Mouse (Mus musculus): ENCODE data around the gene Mfsd14a. TPM values are rescaled to one million over a fixed set of nuclear protein-coding genes. Genes with fewer than 3 reads are reported as not detected.

Gene Mfsd14a
- polyA plus RNA-seq, 1 experiment = 53.9 TPM

- no peak overlapping the region for H3K27ac ChIP-seq (ENCODE audit: insufficient read depth, low read depth, low read length)
- H3K4me3 ChIP-seq (ENCODE audit: insufficient read depth, low read length) = no peak overlapping the region
- TF ChIP-seq CTCF (IDR thresholded peaks at IDR 0.05; ENCODE audit: low read depth, low read length) = no peak
- no peak for TF ChIP-seq POLR2A (IDR thresholded peaks at IDR 0.05; ENCODE audit: borderline replicate concordance, low read depth, low read length)
- H3K4me1 ChIP-seq (ENCODE audit: control insufficient read depth, insufficient read depth, low read length) = peaks cover 51% of the 10 kb centered on the region
These were observed 9.1 kb downstream of the Mfsd14a start for GRCm38 (mm10) chr3:116653278-116653945.

GRCm38 (mm10) chr3:116652033-116652446 lies 10.4 kb downstream of the Mfsd14a start:
- H3K4me1 ChIP-seq (ENCODE audit: control insufficient read depth, insufficient read depth, low read length) = peaks cover 45% of the 10 kb centered on the region
- H3K4me3 ChIP-seq (ENCODE audit: insufficient read depth, low read length) = no peak overlapping the region
- TF ChIP-seq CTCF (IDR thresholded peaks at IDR 0.05; ENCODE audit: low read depth, low read length) = no peak
- no peak for TF ChIP-seq POLR2A (IDR thresholded peaks at IDR 0.05; ENCODE audit: borderline replicate concordance, low read depth, low read length)
- no peak overlapping the region for H3K27ac ChIP-seq (ENCODE audit: insufficient read depth, low read depth, low read length)

- Histone ChIP-seq H3K4me3 (ENCODE audit: insufficient read depth, low read length) (no peak overlapping the region), H3K4me1 (ENCODE audit: control insufficient read depth, insufficient read depth, low read length) (peaks cover 37% of the 10 kb centered on the region), H3K27ac (ENCODE audit: insufficient read depth, low read depth, low read length) (no peak overlapping the region)
- no peak for TF ChIP-seq POLR2A (IDR thresholded peaks at IDR 0.05; ENCODE audit: borderline replicate concordance, low read depth, low read length)
- TF ChIP-seq CTCF (IDR thresholded peaks at IDR 0.05; ENCODE audit: low read depth, low read length) = no peak
These were observed 11.8 kb downstream of the Mfsd14a start for GRCm38 (mm10) chr3:116650698-116651097.

- Histone ChIP-seq H3K27ac (ENCODE audit: insufficient read depth, low read depth, low read length) (peak overlapping the region; percentile 69), H3K4me3 (ENCODE audit: insufficient read depth, low read length) (no peak overlapping the region), H3K4me1 (ENCODE audit: control insufficient read depth, insufficient read depth, low read length) (peaks cover 35% of the 10 kb centered on the region)
- TF ChIP-seq POLR2A (IDR thresholded peaks at IDR 0.05; ENCODE audit: borderline replicate concordance, low read depth, low read length) = no peak
- no peak for TF ChIP-seq CTCF (IDR thresholded peaks at IDR 0.05; ENCODE audit: low read depth, low read length)
These were observed 13.7 kb downstream of the Mfsd14a start for GRCm38 (mm10) chr3:116648805-116649204.

- Histone ChIP-seq H3K4me3 (ENCODE audit: insufficient read depth, low read length) (no peak overlapping the region), H3K27ac (ENCODE audit: insufficient read depth, low read depth, low read length) (no peak overlapping the region), H3K4me1 (ENCODE audit: control insufficient read depth, insufficient read depth, low read length) (peaks cover 25% of the 10 kb centered on the region)
- TF ChIP-seq POLR2A (IDR thresholded peaks at IDR 0.05; ENCODE audit: borderline replicate concordance, low read depth, low read length) = no peak
- no peak for TF ChIP-seq CTCF (IDR thresholded peaks at IDR 0.05; ENCODE audit: low read depth, low read length)
These were observed 16.1 kb downstream of the Mfsd14a start for GRCm38 (mm10) chr3:116646387-116646786.

- Histone ChIP-seq H3K4me3 (ENCODE audit: insufficient read depth, low read length) (no peak overlapping the region), H3K4me1 (ENCODE audit: control insufficient read depth, insufficient read depth, low read length) (peaks cover 13% of the 10 kb centered on the region), H3K27ac (ENCODE audit: insufficient read depth, low read depth, low read length) (no peak overlapping the region)
- TF ChIP-seq POLR2A (IDR thresholded peaks at IDR 0.05; ENCODE audit: borderline replicate concordance, low read depth, low read length) = no peak
- TF ChIP-seq CTCF (IDR thresholded peaks at IDR 0.05; ENCODE audit: low read depth, low read length) = no peak
These were observed 20.1 kb downstream of the Mfsd14a start for GRCm38 (mm10) chr3:116642373-116642772.

- Histone ChIP-seq H3K4me3 (ENCODE audit: insufficient read depth, low read length) (no peak overlapping the region), H3K4me1 (ENCODE audit: control insufficient read depth, insufficient read depth, low read length) (peaks cover 13% of the 10 kb centered on the region), H3K27ac (ENCODE audit: insufficient read depth, low read depth, low read length) (no peak overlapping the region)
- no peak for TF ChIP-seq CTCF (IDR thresholded peaks at IDR 0.05; ENCODE audit: low read depth, low read length)
- TF ChIP-seq POLR2A (IDR thresholded peaks at IDR 0.05; ENCODE audit: borderline replicate concordance, low read depth, low read length) = no peak
These were observed 20.6 kb downstream of the Mfsd14a start for GRCm38 (mm10) chr3:116641811-116642371.

GRCm38 (mm10) chr3:116640024-116640423 lies 22.5 kb downstream of the Mfsd14a start:
- no peak overlapping the region for H3K4me3 ChIP-seq (ENCODE audit: insufficient read depth, low read length)
- no peak overlapping the region for H3K27ac ChIP-seq (ENCODE audit: insufficient read depth, low read depth, low read length)
- H3K4me1 ChIP-seq (ENCODE audit: control insufficient read depth, insufficient read depth, low read length) = peaks cover 20% of the 10 kb centered on the region
- TF ChIP-seq CTCF (IDR thresholded peaks at IDR 0.05; ENCODE audit: low read depth, low read length) (no peak), POLR2A (IDR thresholded peaks at IDR 0.05; ENCODE audit: borderline replicate concordance, low read depth, low read length) (no peak)

- TF ChIP-seq POLR2A (IDR thresholded peaks at IDR 0.05; ENCODE audit: borderline replicate concordance, low read depth, low read length) (no peak), CTCF (IDR thresholded peaks at IDR 0.05; ENCODE audit: low read depth, low read length) (no peak)
These were observed 23.9 kb downstream of the Mfsd14a start for GRCm38 (mm10) chr3:116638572-116638971.

GRCm38 (mm10) chr3:116637693-116638476 lies 24.6 kb downstream of the Mfsd14a start:
- H3K4me3 ChIP-seq (ENCODE audit: insufficient read depth, low read length) = no peak overlapping the region
- H3K27ac ChIP-seq (ENCODE audit: insufficient read depth, low read depth, low read length) = no peak overlapping the region
- H3K4me1 ChIP-seq (ENCODE audit: control insufficient read depth, insufficient read depth, low read length) = peaks cover 38% of the 10 kb centered on the region
- TF ChIP-seq POLR2A (IDR thresholded peaks at IDR 0.05; ENCODE audit: borderline replicate concordance, low read depth, low read length) (no peak), CTCF (IDR thresholded peaks at IDR 0.05; ENCODE audit: low read depth, low read length) (no peak)

More at GRCm38 (mm10) chr3:116638572-116638971, 23.9 kb downstream of the Mfsd14a start:
- H3K27ac ChIP-seq (ENCODE audit: insufficient read depth, low read depth, low read length) = no peak overlapping the region
- H3K4me3 ChIP-seq (ENCODE audit: insufficient read depth, low read length) = no peak overlapping the region
- peaks cover 32% of the 10 kb centered on the region for H3K4me1 ChIP-seq (ENCODE audit: control insufficient read depth, insufficient read depth, low read length)
